Mouse (Mus musculus) lung, adult 10 weeks (tissue): ENCODE measurements around the gene Rasl2-9. TPM values are rescaled to one million over a fixed set of nuclear protein-coding genes. Genes with fewer than 3 reads are reported as not detected.

ENCODE experiments used
- polyA plus RNA-seq: library from polyadenylated mRNA; stranded (reverse); fragments of 350-450 nt; fragmentation: Illumina TruSeq; extraction: RNeasy Lipid Tissue Mini Kit (QIAGEN cat#74804); gene quantifications from one replicate; pipeline ENCODE4 v1.2.3, GENCODE M21; 2014; ENCODE audit warnings: low read depth, low replicate concordance; ENCODE audit not compliant: insufficient read depth

Rasl2-9 gene
- polyA plus RNA-seq = 0.49 TPM

DNA sequence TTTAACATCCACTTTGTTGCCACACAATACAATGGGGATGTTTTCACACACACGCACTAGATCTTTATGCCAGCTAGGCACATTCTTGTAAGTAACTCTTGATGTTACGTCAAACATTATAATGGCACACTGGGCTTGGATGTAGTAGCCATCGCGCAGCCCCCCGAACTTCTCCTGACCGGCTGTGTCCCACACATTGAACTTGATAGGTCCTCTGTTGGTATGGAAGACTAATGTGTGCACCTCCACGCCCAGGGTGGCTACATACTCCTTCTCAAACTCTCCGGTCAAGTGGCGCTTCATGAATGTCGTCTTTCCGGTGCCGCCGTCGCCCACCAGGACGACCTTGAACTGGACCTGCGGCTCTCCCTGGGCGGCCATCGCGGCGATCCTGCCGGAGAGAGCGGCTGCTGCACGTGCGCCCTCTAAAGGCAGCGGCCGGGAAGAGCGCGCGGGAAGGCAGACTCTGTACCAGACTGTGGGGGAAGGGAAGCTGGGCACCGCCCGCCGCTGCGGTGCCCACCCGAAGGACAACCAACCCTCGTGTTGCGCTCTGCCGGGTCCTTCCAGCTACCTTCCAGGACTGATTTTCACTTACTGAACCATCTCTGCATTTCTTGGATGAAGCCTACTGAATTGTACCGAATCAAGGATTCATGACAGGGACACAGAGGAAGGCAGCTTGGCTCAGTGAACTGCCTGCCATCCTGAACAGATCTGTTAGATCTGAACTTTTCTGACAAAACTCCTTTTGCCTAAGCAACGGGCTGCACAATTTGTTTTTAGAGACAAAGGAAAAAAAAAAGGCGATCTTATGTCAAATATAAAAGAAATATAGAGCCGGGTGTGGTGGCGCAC lies at the start of gene Rasl2-9:
Gene Rasl2-9 (minus strand): TSS at position 402 of the 858 bp plus-strand sequence.

GRCm38 (mm10) chr7:5149570-5149969 lies 23.8 kb upstream of the Rasl2-9 start, which contains the start of gene Vmn1r55:
TSS of gene Vmn1r55 (minus strand) at chr7:5149670.

GRCm38 (mm10) chr7:5116850-5117249 lies 8.9 kb downstream of the Rasl2-9 start, which contains the start of gene Rfpl4:
TSS of gene Rfpl4 (minus strand) at chr7:5116950.

GRCm38 (mm10) chr7:5080010-5080751 lies 45.6 kb downstream of the Rasl2-9 start, which contains the start of gene Epn1:
TSS of gene Epn1 (plus strand) at chr7:5080235.

Other genes with a start within 250 kb of the Rasl2-9 start
- 15.4 TPM for gene Isoc2a, start 248.8 kb downstream of the Rasl2-9 start, polyA plus RNA-seq
- not detected for gene Gm36210, start 219.4 kb downstream of the Rasl2-9 start, polyA plus RNA-seq
- 3.6 TPM for gene Zfp628, start 210.7 kb downstream of the Rasl2-9 start, polyA plus RNA-seq
- gene Nat14, start 203.9 kb downstream of the Rasl2-9 start, polyA plus RNA-seq = 6.2 TPM
- 1.6 TPM for gene Ssc5d, start 200.2 kb downstream of the Rasl2-9 start, polyA plus RNA-seq
- 3.0 TPM for gene Sbk2, start 161.5 kb downstream of the Rasl2-9 start, polyA plus RNA-seq
- 4.7 TPM for gene Sbk3, start 154.8 kb downstream of the Rasl2-9 start, polyA plus RNA-seq
- gene Zfp579, start 129.8 kb downstream of the Rasl2-9 start, polyA plus RNA-seq = 23.2 TPM
- gene Zfp524, start 111.5 kb downstream of the Rasl2-9 start, polyA plus RNA-seq = 22.7 TPM
- 14.4 TPM for gene Fiz1, start 111.3 kb downstream of the Rasl2-9 start, polyA plus RNA-seq
- gene Gm44973, start 110.5 kb downstream of the Rasl2-9 start, polyA plus RNA-seq = not detected
- gene Zfp865, start 105.6 kb downstream of the Rasl2-9 start, polyA plus RNA-seq = 8.2 TPM
- not detected for gene Ccdc106, start 105.4 kb downstream of the Rasl2-9 start, polyA plus RNA-seq
- gene 4632433K11Rik, start 91.8 kb downstream of the Rasl2-9 start, polyA plus RNA-seq = not detected
- 2.8 TPM for gene Zfp784, start 87.5 kb downstream of the Rasl2-9 start, polyA plus RNA-seq
- gene Zfp580, start 74.4 kb downstream of the Rasl2-9 start, polyA plus RNA-seq = 7.2 TPM
- 96.1 TPM for gene U2af2, start 63.8 kb downstream of the Rasl2-9 start, polyA plus RNA-seq
- gene Epn1, start 45.7 kb downstream of the Rasl2-9 start, polyA plus RNA-seq = 61.0 TPM
- gene Rfpl4, start 9.0 kb downstream of the Rasl2-9 start, polyA plus RNA-seq = not detected
- not detected for gene Vmn1r55, start 23.7 kb upstream of the Rasl2-9 start, polyA plus RNA-seq
- gene Vmn1r56, start 70.8 kb upstream of the Rasl2-9 start, polyA plus RNA-seq = not detected
- gene Vmn1r57, start 92.5 kb upstream of the Rasl2-9 start, polyA plus RNA-seq = not detected
- not detected for gene Gm5065, start 224.6 kb upstream of the Rasl2-9 start, polyA plus RNA-seq
- not detected for gene Nlrp2, start 225.1 kb upstream of the Rasl2-9 start, polyA plus RNA-seq